Mouse (Mus musculus): ENCODE results near the gene Wfikkn2.

DNA sequence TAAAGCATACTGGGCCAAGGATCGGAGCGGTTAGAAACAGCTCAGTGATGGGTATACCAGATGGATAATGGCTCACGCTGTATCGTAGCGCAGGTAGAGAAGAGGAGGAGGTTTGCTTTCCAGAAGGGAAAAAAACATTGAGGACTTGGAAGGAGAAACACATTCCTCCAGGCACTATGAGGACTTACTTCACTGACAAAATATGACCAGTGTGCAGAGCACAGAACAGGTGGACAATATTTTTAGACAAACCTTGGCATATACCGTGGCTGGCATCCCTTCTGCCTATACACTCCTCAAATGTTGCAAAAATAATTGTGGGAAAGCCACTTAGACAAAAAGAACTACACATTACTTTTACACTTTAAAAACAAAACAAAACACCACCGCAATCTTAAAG lies 24.5 kb downstream of the Wfikkn2 start:
- TF ChIP-seq POLR2A (IDR thresholded peaks at IDR 0.05; ENCODE audit: borderline replicate concordance, extremely low read depth, low read depth, low read length) (no peak), CTCF (IDR thresholded peaks at IDR 0.05; ENCODE audit: insufficient read depth, low read length) (no peak)
